Mouse (Mus musculus): ENCODE data around the gene Psip1. TPM values are rescaled to one million over a fixed set of nuclear protein-coding genes. Genes with fewer than 3 reads are reported as not detected.
"Not testable (repeated sequence)": the region's sequence is repeated elsewhere in the genome, so short reads cannot be mapped to it uniquely, and the experiment has no call there.

Gene Psip1
- polyA plus RNA-seq, 1 experiment from 2014 or later, result 99.9 TPM

DNA sequence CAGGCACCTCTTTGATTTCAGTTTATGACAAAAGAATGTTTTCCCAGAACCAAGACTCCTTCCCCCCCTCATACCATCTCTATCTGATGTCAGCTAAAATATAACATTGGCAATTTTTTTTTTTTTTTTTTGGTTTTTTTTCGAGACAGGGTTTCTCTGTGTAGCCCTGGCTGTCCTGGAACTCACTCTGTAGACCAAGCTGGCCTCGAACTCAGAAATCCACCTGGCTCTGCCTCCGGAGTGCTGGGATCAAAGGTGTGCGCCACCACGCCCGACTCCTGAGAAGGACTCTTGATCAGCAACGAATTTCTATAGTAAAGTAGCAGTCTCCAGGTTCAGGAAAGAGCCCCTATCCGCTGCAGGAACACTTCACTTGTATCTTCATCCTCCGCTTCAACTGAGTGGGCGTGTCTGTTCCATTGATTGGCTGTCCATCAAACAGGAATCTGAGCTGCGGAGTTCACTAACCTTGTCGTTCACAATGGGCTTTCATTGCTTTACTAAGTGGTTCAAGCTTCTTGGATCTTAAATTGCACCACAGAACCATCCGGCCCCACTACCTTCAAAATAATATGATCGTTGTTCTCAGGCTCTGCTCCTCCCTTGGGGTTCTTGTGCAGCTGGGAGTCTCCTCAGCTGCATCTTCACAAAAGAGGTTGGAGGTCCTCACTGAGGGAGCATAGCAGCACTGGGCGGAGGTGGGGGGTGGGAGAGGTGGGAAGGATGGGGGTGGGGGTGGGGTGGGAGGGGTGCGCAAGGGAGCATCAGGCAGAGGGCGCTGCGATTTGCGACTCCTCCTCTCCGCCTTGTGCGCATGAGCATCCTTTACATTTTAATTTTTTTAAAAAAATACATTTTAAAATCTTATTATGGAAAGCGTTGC is 14.1 kb upstream of the Psip1 start:
- Histone ChIP-seq H3K27ac (replicated peaks in 1 of 2; ENCODE audit: control insufficient read depth in 1 of 2, insufficient read depth in 1 of 2, low read depth in 2 of 2, low read length in 2 of 2) (no peak overlapping the region), H3K9me3 (ENCODE audit: control insufficient read depth, low read length) (no peaks in the 10 kb centered on the region), H3K9ac (ENCODE audit: low read length) (no peak overlapping the region), H3K4me3 (ENCODE audit: control insufficient read depth in 1 of 2, insufficient read depth in 1 of 2, low read depth in 1 of 2, low read length in 2 of 2) (peak overlapping the region; percentile 26 to 27), H3K4me1 (ENCODE audit: control insufficient read depth in 2 of 2, insufficient read depth in 2 of 2, low read length in 2 of 2) (peaks cover 2 to 4% of the 10 kb centered on the region in 2 experiments; a peak in 1 of 4 replicates), H3K4me2 (ENCODE audit: low read length) (peak overlapping the region; percentile 60), H3K36me3 (ENCODE audit: control insufficient read depth, insufficient read depth, low read length) (no peaks in the 10 kb centered on the region), H3K27me3 (ENCODE audit: control insufficient read depth, insufficient read depth, low read length) (no peaks in the 10 kb centered on the region)
- no peak for ATAC-seq (ENCODE audit: insufficient number of reproducible peaks, insufficient read depth, low FRiP score, low read depth)
- WGBS, result 8% methylated on average over 22 of the region's 22 CpGs

DNA sequence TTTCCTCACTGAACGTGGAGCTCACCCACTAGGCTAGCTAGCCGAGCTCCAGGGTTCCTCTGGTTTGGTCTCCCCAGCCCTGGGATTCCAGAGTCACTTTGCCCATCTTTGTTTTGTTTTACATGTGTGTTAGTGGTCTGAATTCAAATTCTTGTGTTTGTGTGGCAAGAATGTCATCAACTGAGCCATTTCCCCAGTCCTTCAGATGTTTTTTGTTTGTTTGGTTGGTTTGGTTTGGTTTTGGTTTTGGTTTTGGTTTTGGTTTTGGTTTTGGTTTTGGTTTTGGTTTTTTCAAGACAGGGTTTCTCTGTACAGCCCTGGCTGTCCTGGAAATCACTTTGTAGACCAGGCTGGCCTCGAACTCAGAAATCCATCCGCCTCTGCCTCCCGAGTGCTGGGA is 10.8 kb upstream of the Psip1 start:
- H3K9ac ChIP-seq (ENCODE audit: low read length); H3K9me3 ChIP-seq (ENCODE audit: control insufficient read depth, low read length); H3K4me3 ChIP-seq (ENCODE audit: control insufficient read depth in 1 of 2, insufficient read depth in 1 of 2, low read depth in 1 of 2, low read length in 2 of 2); H3K36me3 ChIP-seq (ENCODE audit: control insufficient read depth, insufficient read depth, low read length); ATAC-seq (ENCODE audit: insufficient number of reproducible peaks, insufficient read depth, low FRiP score, low read depth); H3K27ac ChIP-seq (replicated peaks in 1 of 2; ENCODE audit: control insufficient read depth in 1 of 2, insufficient read depth in 1 of 2, low read depth in 2 of 2, low read length in 2 of 2); H3K4me1 ChIP-seq (ENCODE audit: control insufficient read depth in 2 of 2, insufficient read depth in 2 of 2, low read length in 2 of 2); H3K27me3 ChIP-seq (ENCODE audit: control insufficient read depth, insufficient read depth, low read length); H3K4me2 ChIP-seq (ENCODE audit: low read length): not testable (repeated sequence)
- WGBS, result 87% methylated on average over 5 of the region's 5 CpGs

DNA sequence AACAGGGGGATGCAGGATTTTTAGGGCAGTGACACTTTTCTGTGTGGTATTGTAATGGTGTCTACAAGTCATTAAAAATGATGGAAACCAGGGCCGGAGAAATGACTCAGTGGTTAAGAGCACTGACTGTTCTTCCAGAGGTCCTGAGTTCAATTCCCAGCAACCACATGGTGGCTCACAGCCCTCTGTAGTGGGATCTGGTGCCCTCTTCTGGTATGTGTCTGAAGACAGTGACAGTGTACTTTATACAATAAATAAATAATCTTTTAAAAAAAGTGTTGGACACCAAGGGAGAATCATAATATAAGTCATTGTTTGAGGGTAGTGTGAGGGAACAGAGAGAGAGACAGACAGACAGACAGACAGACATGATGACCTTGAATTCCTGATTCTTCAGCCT is 6.9 kb upstream of the Psip1 start:
- H3K27ac ChIP-seq (replicated peaks in 1 of 2; ENCODE audit: control insufficient read depth in 1 of 2, insufficient read depth in 1 of 2, low read depth in 2 of 2, low read length in 2 of 2), result no peak overlapping the region
- no peak for ATAC-seq (ENCODE audit: insufficient number of reproducible peaks, insufficient read depth, low FRiP score, low read depth)

DNA sequence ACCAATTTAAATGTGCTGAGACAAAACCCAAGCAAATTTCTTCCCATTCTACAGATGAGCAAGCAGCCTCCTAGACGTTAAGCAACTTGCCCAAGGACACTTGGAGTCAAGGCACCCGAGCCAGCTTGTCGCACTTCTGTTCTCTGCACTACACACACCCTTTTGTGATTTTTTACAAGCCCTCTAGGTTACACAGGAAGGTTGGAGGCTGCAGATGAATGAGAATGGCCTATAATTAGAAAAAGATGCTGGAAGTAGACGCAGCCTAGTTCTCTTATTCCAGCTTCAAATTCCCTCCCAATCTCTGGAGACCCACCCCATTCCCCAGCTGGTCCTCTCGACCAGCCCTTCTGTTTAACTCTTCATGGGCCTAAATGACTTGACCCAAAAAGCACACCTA is 2.9 kb upstream of the Psip1 start:
- Histone ChIP-seq H3K36me3 (ENCODE audit: control insufficient read depth, insufficient read depth, low read length) (peaks cover 6% of the 10 kb centered on the region), H3K4me3 (ENCODE audit: control insufficient read depth in 1 of 2, insufficient read depth in 1 of 2, low read depth in 1 of 2, low read length in 2 of 2) (no peak overlapping the region), H3K9me3 (ENCODE audit: control insufficient read depth, low read length) (no peaks in the 10 kb centered on the region), H3K4me2 (ENCODE audit: low read length) (no peak overlapping the region), H3K27ac (replicated peaks in 1 of 2; ENCODE audit: control insufficient read depth in 1 of 2, insufficient read depth in 1 of 2, low read depth in 2 of 2, low read length in 2 of 2) (no peak overlapping the region), H3K9ac (ENCODE audit: low read length) (no peak overlapping the region), H3K4me1 (ENCODE audit: control insufficient read depth in 2 of 2, insufficient read depth in 2 of 2, low read length in 2 of 2) (peaks cover 2 to 14% of the 10 kb centered on the region in 2 experiments), H3K27me3 (ENCODE audit: control insufficient read depth, insufficient read depth, low read length) (no peaks in the 10 kb centered on the region)
- ATAC-seq (ENCODE audit: insufficient number of reproducible peaks, insufficient read depth, low FRiP score, low read depth), result no peak
- WGBS, result 32% methylated on average over 5 of the region's 5 CpGs

More for the DNA sequence above, 6.9 kb upstream of the Psip1 start:
- no peaks in the 10 kb centered on the region for H3K4me1 ChIP-seq (ENCODE audit: control insufficient read depth in 2 of 2, insufficient read depth in 2 of 2, low read length in 2 of 2)
- no peaks in the 10 kb centered on the region for H3K36me3 ChIP-seq (ENCODE audit: control insufficient read depth, insufficient read depth, low read length)
- H3K4me3 ChIP-seq (ENCODE audit: control insufficient read depth in 1 of 2, insufficient read depth in 1 of 2, low read depth in 1 of 2, low read length in 2 of 2), result no peak overlapping the region
- H3K9ac ChIP-seq (ENCODE audit: low read length), result no peak overlapping the region
- no peaks in the 10 kb centered on the region for H3K27me3 ChIP-seq (ENCODE audit: control insufficient read depth, insufficient read depth, low read length)
- no peak overlapping the region for H3K4me2 ChIP-seq (ENCODE audit: low read length)
- H3K9me3 ChIP-seq (ENCODE audit: control insufficient read depth, low read length), result no peaks in the 10 kb centered on the region
- WGBS, result 97% methylated on average over 1 of the region's 1 CpGs

DNA sequence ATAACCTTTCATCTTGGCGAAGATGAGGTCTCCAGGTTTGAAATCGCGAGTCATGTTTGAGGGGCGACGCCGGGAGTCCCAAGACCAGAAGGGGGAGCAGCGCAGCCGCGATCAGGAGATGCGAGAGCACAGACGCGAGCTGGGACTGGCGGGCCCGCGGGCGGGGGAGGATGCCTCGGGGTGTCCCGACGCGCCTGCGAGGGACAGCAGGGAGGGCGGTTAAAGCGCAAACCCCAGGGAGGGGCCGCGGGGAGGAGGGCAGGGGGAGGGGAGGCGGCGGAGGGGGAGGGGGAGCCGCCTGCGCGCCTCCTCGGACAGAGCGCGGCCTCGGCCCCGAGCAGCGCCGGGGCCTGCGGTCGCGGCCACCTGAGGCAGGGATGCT is 533 bp downstream of the Psip1 start:
- H3K27ac ChIP-seq (replicated peaks in 1 of 2; ENCODE audit: control insufficient read depth in 1 of 2, insufficient read depth in 1 of 2, low read depth in 2 of 2, low read length in 2 of 2), result peak overlapping the region; percentile 97 to 99
- peak overlapping the region; percentile 90 for H3K9ac ChIP-seq (ENCODE audit: low read length)
- H3K9me3 ChIP-seq (ENCODE audit: control insufficient read depth, low read length), result no peaks in the 10 kb centered on the region
- H3K4me2 ChIP-seq (ENCODE audit: low read length), result peak overlapping the region; percentile 75
- H3K4me3 ChIP-seq (ENCODE audit: control insufficient read depth in 1 of 2, insufficient read depth in 1 of 2, low read depth in 1 of 2, low read length in 2 of 2), result peak overlapping the region; percentile 95 to 96
- under 1% methylated on average over 34 of the region's 40 CpGs for WGBS
- peaks cover 4 to 17% of the 10 kb centered on the region in 2 experiments for H3K4me1 ChIP-seq (ENCODE audit: control insufficient read depth in 2 of 2, insufficient read depth in 2 of 2, low read length in 2 of 2)
- H3K27me3 ChIP-seq (ENCODE audit: control insufficient read depth, insufficient read depth, low read length), result no peaks in the 10 kb centered on the region
- H3K36me3 ChIP-seq (ENCODE audit: control insufficient read depth, insufficient read depth, low read length), result peaks cover 37% of the 10 kb centered on the region
- peak; percentile 85 for ATAC-seq (ENCODE audit: insufficient number of reproducible peaks, insufficient read depth, low FRiP score, low read depth)

DNA sequence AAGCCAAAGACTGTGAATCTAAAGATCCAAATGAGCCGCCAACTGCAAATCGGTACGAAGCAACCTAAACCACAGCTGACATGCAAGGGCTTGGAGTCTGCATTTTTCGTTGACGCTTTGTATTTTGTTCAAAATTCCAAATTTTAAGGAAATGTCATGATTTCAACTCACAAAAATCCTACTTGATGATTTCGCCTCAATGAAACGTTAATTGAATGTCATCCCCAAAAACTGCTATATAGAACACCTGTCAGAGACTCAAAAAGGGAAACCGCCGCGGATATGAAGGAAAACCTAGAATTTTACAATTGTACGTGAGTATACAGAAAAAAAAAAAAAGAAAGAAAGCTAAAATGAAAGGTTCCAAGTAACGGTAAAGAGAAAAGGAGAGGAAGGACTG is 1.0 kb downstream of the Psip1 start:
- peak overlapping the region; percentile 95 to 96 for H3K4me3 ChIP-seq (ENCODE audit: control insufficient read depth in 1 of 2, insufficient read depth in 1 of 2, low read depth in 1 of 2, low read length in 2 of 2)
- no peaks in the 10 kb centered on the region for H3K27me3 ChIP-seq (ENCODE audit: control insufficient read depth, insufficient read depth, low read length)
- H3K27ac ChIP-seq (replicated peaks in 1 of 2; ENCODE audit: control insufficient read depth in 1 of 2, insufficient read depth in 1 of 2, low read depth in 2 of 2, low read length in 2 of 2), result peak overlapping the region in 1 of 2 experiments; percentile 97; a peak in 2 of 4 replicates
- H3K9ac ChIP-seq (ENCODE audit: low read length), result peak overlapping the region; percentile 90
- H3K36me3 ChIP-seq (ENCODE audit: control insufficient read depth, insufficient read depth, low read length), result peaks cover 42% of the 10 kb centered on the region
- H3K4me1 ChIP-seq (ENCODE audit: control insufficient read depth in 2 of 2, insufficient read depth in 2 of 2, low read length in 2 of 2), result peaks cover 4 to 17% of the 10 kb centered on the region in 2 experiments
- no peaks in the 10 kb centered on the region for H3K9me3 ChIP-seq (ENCODE audit: control insufficient read depth, low read length)
- 30% methylated on average over 12 of the region's 12 CpGs for WGBS
- peak overlapping the region; percentile 75 for H3K4me2 ChIP-seq (ENCODE audit: low read length)
- ATAC-seq (ENCODE audit: insufficient number of reproducible peaks, insufficient read depth, low FRiP score, low read depth), result no peak

DNA sequence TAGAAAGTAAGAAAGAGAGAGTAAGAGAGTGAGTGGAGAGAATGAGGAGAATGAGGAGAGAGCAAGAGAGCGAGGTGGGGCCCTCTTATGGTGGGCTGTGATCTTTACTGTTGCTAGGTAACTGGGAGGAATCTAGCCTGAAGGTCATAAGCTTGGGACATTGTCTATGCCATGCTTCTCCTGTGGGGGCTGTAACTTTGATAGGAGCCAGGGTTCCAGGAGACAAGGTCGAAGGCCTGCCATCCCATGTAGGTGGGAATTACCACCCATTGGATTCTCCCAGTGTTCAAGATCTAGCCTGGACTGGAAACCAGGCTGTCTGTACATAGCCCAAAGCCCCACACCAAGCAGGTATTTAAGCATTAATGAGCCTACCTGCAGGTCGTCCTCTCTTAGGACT is 18.1 kb downstream of the Psip1 start:
- Histone ChIP-seq H3K9me3 (ENCODE audit: control insufficient read depth, low read length) (no peaks in the 10 kb centered on the region), H3K4me1 (ENCODE audit: control insufficient read depth in 2 of 2, insufficient read depth in 2 of 2, low read length in 2 of 2) (peaks cover 2 to 5% of the 10 kb centered on the region in 2 experiments; a peak in 1 of 4 replicates), H3K4me3 (ENCODE audit: control insufficient read depth in 1 of 2, insufficient read depth in 1 of 2, low read depth in 1 of 2, low read length in 2 of 2) (no peak overlapping the region), H3K4me2 (ENCODE audit: low read length) (no peak overlapping the region), H3K36me3 (ENCODE audit: control insufficient read depth, insufficient read depth, low read length) (peaks cover 93% of the 10 kb centered on the region), H3K9ac (ENCODE audit: low read length) (no peak overlapping the region), H3K27me3 (ENCODE audit: control insufficient read depth, insufficient read depth, low read length) (no peaks in the 10 kb centered on the region), H3K27ac (replicated peaks in 1 of 2; ENCODE audit: control insufficient read depth in 1 of 2, insufficient read depth in 1 of 2, low read depth in 2 of 2, low read length in 2 of 2) (no peak overlapping the region)
- 54% methylated on average over 3 of the region's 3 CpGs for WGBS
- ATAC-seq (ENCODE audit: insufficient number of reproducible peaks, insufficient read depth, low FRiP score, low read depth), result no peak

Measured in heart, embryonic 14.5 days (tissue).